Mouse (Mus musculus) brain, adult 10 weeks (tissue): Measurements from ENCODE around the gene Vegfb. TPM values are rescaled to one million over a fixed set of nuclear protein-coding genes. Genes with fewer than 3 reads are reported as not detected.

Experiments
- polyA plus RNA-seq: library from polyadenylated mRNA; stranded (reverse); fragments of 350-450 nt; fragmentation: Illumina TruSeq; extraction: RNeasy Lipid Tissue Mini Kit (QIAGEN cat#74804); gene quantifications from one replicate; pipeline ENCODE4 v1.2.3, GENCODE M21; 2015; ENCODE audit warnings: low read depth, low replicate concordance

The Vegfb gene
- 79.8 TPM for polyA plus RNA-seq

DNA sequence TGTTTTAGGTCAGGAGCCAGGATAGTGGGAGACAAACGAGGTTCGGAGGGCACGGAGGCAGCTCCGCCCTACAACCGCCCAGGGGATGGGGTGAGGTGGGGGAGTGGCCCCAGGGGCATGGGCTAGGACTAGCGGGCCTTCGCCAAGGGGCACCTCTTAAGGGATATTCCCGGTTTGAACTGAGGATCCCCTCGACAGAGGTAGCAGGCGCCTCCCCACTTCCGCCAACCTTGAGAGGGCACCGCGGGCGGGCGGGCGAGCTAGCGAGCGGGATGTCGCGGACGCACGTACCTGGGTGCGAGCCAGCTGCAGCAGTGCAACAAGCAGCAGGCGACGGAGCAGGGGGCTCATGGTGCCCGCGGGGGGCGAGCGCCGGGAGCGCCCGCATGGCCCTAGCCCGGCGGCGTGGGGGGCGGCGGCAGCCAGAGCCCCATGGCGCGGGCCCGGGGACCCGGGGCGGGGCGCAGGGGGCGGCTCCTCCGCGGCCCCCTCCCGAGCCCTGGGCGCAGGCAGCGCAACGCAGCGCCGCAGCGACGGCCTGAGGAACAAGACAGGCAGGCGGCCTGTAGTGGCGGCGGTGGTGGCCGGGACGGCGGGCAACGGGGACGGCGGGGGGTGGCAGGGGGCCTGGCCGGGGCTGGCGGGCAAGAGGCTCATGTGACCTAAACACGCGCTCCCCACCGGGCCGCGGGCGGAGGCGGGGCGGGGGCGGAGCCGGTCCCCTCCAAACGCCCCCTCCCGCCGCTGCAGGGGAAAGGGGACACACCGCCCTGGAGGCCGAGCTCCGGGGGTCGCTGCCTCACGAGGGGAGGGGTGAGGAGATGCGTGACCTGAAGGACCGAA lies at the start of gene Vegfb:
Gene Vegfb, minus strand, starts transcription at position 591 of the 843 bp plus-strand sequence.

GRCm38 (mm10) chr19:7019191-7019590 lies 31.7 kb upstream of the Vegfb start, which contains the start of gene Fermt3:
Fermt3 (minus strand) TSS chr19:7019469.

DNA sequence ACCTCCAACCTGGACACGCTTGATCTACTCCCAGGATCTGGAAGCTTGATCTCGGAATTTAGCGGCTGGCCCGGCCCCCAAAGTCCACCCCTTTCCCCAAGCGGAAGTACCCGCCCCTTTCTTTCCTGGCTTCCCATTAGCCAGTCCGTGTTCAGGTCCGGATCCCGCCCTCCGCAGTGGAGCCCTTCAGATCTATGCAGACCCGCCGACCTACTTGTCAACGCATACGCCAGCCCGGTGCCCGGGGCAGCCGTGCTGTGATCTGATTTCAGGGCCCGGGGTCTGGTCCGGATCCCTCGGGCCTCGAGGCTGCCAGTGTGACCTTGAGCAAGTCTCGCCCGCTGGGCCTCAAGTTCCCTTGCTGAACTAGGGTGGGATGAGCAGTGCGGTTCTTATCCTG lies 8.6 kb upstream of the Vegfb start, which contains the start of the genes Nudt22 and Trpt1:
Gene Nudt22, minus strand, starts transcription at position 112 of the 400 bp plus-strand sequence.
Gene Trpt1, plus strand, starts transcription at position 126 of the 400 bp plus-strand sequence.

GRCm38 (mm10) chr19:6992011-6992858 lies 4.8 kb upstream of the Vegfb start, which contains the start of gene Dnajc4:
Dnajc4 (minus strand) TSS chr19:6992572.

GRCm38 (mm10) chr19:6980381-6981093 lies 6.9 kb downstream of the Vegfb start, which contains the start of gene Fkbp2:
Fkbp2 (minus strand) TSS chr19:6980501.

DNA sequence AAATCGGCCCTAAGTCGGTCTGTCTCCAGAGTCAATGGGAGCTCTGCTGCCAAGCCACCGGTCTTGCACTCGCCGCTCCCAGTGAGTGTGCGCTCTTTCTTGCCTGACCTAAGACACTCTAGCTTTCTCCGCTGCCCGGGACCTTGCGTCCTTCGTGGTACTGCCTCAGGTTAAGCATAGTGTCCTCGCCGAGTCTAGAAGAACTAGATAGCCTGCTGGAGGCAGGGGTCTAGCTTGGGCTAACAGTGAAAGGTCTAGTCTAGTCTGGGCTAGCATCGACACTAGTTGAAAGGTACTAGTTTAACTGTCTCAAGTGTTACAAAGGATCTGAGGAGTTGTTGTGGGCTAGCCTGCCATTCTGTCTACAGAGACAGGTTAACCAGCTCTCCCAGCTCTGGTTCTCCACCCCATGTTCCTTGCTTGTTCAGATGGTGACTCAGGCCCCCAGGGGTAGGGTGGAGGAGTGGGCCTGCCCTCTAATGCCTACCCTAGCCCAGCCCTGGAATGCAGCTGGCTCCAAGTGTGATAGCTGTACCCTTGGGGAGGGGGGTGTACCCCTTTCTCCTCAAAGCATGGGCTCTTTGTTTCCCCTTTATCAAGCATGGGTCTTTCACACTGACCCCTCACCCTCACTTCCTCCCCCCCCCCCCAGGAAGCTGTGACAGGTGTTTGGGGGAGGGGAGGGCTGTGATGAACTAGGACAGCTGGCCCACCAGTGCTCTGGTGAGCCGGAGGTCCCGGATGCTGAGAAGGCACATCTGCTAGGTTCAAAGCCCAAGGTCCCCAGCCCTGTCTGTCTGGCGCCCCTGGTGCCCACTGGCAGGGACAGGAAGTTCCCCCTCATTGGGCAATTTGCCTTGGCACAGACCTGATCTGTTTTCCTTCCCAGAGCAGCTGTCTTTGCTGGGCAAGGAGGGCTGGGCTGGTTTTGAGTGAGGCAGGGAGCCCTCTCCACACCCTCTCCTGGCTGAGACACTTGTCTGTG lies 11.6 kb downstream of the Vegfb start, which contains the start of gene Plcb3:
Gene Plcb3, minus strand, starts transcription at position 934 of the 985 bp plus-strand sequence.

DNA sequence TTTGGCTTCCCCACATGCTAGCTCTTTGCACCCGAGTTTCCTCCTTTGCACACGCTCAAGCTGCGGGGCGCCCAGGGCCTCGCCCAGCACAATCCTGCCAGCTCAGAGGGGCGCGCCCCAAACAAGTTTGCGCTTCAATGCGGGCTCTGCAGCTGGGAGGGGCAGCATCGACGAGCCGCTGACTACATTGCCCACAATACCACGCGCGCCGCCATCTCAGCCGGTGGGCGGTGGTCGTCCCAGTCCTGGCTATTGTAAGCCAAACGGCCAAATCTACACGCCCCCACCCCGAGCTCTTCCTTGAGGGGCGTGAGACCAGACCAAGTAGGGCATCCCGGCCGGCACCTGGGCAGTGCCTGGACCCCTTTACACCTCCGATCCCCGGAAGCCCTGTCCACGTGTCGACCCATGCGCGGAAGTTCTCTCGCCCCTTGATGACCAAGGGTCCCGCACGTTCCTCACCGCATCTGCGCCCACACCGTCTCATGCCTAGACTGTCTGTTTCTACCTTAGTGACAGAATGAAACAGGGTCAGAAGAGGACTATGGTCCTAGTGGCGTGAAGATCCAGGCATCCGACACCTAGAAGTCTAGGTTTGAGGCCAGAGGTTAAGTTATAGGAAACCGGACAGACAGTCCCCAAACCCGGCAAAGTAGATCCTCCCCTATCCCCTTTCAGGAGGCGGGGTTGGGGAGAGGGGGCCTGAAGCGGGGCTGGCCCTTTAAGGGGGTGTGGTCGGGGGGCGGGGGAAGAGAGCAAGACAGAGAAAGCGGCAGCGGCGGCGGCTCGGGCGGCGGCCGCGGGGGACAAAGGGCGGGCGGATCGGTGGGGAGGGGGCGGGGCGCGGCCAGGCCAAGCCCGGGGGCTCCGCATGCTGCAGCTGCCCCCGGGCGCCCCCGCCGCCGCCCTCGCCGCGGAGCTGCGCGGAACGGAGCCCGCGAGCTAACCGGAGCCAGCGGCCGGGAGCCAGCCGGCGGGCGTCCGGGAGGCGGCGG lies 12.9 kb downstream of the Vegfb start, which contains the start of gene Ppp1r14b:
Gene Ppp1r14b, plus strand, starts transcription at position 758 of the 995 bp plus-strand sequence.

DNA sequence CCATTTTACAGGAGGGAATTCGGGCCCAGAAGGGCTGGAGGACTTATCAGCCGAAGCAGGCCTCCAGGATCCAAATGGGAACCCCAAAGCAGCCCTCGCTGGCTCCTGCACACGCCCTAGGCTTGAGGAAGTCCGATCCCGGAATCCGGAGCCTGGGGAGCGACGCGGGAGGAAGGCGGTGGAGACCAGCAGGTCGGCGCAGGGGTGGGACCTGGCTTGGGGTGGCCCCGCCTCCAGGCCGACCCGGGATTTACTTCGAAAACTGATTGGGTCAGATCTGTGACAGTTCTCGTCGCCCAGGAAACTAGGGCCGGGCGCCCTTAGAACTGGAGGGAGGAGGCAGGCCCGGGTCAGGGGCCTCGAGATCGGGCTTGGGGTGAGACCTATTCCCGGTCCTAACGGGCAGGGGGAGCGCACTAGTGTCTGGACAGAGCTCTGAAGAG lies 45.2 kb downstream of the Vegfb start, which contains the start of gene Gpr137:
Gene Gpr137, minus strand, starts transcription at position 232 of the 443 bp plus-strand sequence.

GRCm38 (mm10) chr19:6941372-6942248 lies 45.8 kb downstream of the Vegfb start, which contains the start of gene Bad:
Bad (plus strand) TSS chr19:6941861.

DNA sequence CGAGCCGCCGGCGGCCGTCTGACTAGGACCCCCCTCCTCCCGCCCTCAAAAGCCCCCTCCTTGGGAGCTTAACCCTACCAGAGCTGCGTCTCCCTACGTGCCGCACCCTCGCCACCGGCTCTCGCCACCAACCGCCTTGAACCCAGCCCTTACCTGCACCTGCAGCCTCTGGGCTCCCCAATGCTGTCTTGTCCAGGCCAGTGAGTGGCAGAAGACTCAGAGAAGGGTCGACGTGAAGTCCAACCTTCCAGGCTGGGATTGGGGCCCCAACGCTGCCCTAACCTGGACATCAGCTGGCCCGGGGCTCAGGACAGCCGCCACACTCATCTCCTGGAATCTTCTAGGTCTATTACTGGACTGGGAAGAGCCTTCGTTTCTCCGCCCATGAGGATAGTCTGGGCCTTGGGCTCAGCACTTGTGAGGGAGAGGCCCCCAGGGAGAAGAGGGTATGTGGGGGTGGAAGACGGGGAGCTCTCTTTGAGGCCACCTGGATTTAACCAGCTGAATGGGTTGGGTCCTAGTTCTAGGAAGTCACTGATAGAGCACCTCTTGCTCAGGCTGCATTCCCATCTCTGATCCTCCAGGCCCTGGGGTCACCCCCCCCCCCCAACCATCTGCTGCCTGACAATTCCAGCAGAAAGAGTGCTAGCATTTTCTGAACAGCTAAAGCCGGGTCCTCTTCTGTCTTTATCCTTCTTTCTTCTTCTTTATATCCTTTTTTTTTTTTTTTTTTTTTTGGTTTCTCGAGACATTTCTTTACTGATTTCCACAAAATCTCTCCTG lies 53.1 kb downstream of the Vegfb start, which contains the start of gene Kcnk4:
Gene Kcnk4, minus strand, starts transcription at position 321 of the 783 bp plus-strand sequence.

Other genes starting within 250 kb of the Vegfb start
- gene Rps6ka4, start 147.0 kb downstream of the Vegfb start, polyA plus RNA-seq, result 30.3 TPM
- gene Ccdc88b, start 129.4 kb downstream of the Vegfb start, polyA plus RNA-seq, result 1.2 TPM
- gene Trmt112, start 78.0 kb downstream of the Vegfb start, polyA plus RNA-seq, result 58.7 TPM
- gene Prdx5, start 77.5 kb downstream of the Vegfb start, polyA plus RNA-seq, result 507 TPM
- gene Esrra, start 65.8 kb downstream of the Vegfb start, polyA plus RNA-seq, result 63.1 TPM
- gene Catsperz, start 62.3 kb downstream of the Vegfb start, polyA plus RNA-seq, result 13.3 TPM
- 27.2 TPM for gene Kcnk4, start 53.1 kb downstream of the Vegfb start, polyA plus RNA-seq
- gene Bad, start 45.8 kb downstream of the Vegfb start, polyA plus RNA-seq, result 76.2 TPM
- 114 TPM for gene Gpr137, start 45.2 kb downstream of the Vegfb start, polyA plus RNA-seq
- gene Ppp1r14b, start 12.7 kb downstream of the Vegfb start, polyA plus RNA-seq, result 51.1 TPM
- gene Plcb3, start 11.2 kb downstream of the Vegfb start, polyA plus RNA-seq, result 10.9 TPM
- gene Fkbp2, start 7.2 kb downstream of the Vegfb start, polyA plus RNA-seq, result 240 TPM
- gene Dnajc4, start 4.9 kb upstream of the Vegfb start, polyA plus RNA-seq, result 27.9 TPM
- 14.3 TPM for gene Nudt22, start 8.5 kb upstream of the Vegfb start, polyA plus RNA-seq
- 21.3 TPM for gene Trpt1, start 8.5 kb upstream of the Vegfb start, polyA plus RNA-seq
- gene Fermt3, start 31.8 kb upstream of the Vegfb start, polyA plus RNA-seq, result 3.8 TPM
- gene Stip1, start 52.3 kb upstream of the Vegfb start, polyA plus RNA-seq, result 245 TPM
- 16.9 TPM for gene Macrod1, start 69.2 kb upstream of the Vegfb start, polyA plus RNA-seq
- 9.3 TPM for gene Flrt1, start 118.1 kb upstream of the Vegfb start, polyA plus RNA-seq
- gene Otub1, start 218.7 kb upstream of the Vegfb start, polyA plus RNA-seq, result 209 TPM
- 1,368 TPM for gene Cox8a, start 230.0 kb upstream of the Vegfb start, polyA plus RNA-seq